Mouse (Mus musculus) testis, postnatal 10 days (tissue): ENCODE data around the gene Rasa2.
A peak's percentile ranks its signal among the peaks of the same experiment; 100 is the strongest.
"Not testable (repeated sequence)": the region's sequence is repeated elsewhere in the genome, so short reads cannot be mapped to it uniquely, and the experiment has no call there.

Experiments used
- DNase-seq: peaks from one replicate; pipeline ENCODE4 v3.0.0; 2021; ENCODE audit warnings: low spot score

Gene Rasa2

DNA sequence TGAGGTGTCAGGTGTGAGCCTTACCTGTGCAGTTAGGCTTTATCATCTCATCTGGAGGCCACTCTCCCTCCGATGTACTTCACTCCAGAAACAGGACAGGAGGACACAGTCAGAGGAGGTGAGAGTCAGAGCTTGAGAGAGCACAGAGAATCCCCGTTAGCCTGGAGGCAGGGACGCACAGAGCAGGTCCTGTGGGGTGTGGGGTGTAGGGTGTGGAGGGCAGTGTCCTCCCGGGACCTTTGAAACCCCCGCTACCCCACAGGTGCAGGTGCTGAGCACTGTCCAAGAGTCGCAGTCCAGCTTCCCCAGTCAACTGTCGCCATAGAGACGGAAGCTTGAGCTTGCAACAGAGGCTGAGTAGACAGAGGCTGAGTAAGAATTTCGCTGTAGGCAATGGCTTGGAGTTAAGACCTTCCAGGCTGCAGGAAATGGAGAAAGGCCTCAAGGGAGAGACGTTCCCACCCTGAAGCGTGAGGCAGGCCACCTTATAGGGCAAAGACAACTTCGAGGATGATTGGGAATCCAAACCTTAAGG, 106.4 kb downstream of the Rasa2 start, which contains the start of gene Gm28729:
TSS of gene Gm28729 (minus strand) at position 293 of the 535 bp plus-strand sequence.
- no peak for DNase-seq

DNA sequence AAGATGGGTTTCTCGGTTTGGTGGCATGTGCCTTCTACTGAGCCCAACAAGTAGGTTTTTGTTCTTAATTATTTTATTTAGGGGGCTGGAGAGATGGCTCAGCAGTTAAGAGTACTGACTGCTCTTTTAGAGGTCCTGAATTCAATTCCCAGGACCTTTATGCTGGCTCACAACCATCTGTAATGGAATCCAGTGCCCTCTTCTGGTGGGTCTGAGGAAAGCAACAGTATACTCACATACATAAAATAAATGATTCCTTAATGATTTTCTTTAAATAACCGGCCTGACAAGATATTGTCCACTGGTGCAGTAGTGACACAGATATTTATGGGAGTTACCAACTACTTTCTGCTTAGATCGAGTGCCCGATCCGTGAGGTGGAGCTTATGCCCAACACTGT, 108.3 kb downstream of the Rasa2 start:
- no peak for DNase-seq

DNA sequence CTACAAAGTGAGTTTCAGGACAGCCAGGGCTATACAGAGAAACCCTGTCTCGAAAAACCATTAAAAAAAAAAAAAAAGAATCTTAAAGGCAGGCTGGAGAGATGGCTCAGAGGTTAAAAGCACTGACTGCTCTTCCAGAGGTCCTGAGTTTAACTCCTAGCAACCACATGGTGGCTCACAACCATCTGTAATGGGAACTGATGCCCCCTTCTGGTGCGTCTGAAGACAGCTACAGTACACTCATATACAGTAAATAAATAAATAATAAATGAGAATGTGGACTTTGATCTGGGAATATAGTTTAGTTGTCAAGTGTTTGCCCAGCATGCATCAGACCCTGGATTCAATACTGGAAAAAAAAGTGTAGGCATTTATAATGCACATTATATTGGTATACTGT, 109.8 kb downstream of the Rasa2 start:
- not testable (repeated sequence) for DNase-seq

DNA sequence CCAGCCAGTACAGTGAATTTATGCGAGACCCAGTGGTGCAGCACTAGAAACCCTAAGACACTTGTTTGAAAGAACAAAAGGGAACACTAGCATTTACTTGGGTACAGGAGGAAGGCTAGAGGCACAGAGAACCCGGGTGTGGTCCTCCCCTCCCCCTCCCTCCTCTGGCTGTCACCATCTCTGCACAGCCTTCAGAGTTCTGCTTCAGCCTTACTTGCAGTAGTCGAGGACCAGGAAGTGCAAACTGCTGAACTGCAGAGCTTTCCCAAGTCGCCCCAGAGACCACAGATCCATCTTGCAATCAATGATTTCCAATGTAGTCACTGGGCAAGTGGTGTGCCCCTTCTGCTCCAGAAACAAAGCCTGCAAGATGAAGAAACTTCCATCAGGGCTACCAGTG, 114.0 kb downstream of the Rasa2 start:
- no peak for DNase-seq

DNA sequence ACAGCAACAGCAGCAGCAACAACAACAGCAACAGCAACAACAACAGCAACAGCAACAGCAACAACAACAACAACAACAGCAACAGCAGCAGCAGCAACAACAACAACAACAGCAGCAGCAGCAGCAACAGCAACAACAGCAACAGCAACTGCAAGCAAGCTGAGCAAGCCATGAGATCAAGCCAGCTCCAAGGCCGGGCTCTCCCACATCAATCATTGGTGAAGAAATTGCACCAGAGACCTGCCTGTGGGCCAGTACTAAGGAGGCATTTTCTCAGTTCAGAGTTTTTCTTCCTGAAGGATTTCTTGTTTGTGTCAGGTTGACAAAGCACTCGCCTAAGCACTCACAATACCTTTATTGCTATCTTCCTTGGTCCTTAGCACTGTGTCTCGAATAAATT, 114.6 kb downstream of the Rasa2 start:
- DNase-seq, result no peak

DNA sequence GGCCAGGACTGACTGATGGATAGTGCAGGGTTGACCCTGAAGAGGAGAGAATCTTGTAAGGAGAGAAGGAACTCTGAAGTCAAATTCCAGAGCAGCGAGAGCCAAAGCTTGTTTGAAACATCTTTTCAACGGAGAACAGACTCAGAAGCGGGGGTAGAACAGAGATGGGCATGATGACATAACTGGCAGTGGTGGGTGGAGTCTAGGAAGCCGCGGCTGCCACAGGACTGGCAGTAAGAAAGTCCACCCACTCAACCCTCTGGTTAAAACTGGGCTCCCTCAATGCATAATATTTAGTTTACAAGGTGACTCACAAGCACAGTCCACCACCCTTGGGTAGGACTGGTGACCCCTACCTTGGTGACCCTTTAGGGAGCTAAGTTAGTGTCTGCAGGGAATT, 115.7 kb downstream of the Rasa2 start:
- no peak for DNase-seq

DNA sequence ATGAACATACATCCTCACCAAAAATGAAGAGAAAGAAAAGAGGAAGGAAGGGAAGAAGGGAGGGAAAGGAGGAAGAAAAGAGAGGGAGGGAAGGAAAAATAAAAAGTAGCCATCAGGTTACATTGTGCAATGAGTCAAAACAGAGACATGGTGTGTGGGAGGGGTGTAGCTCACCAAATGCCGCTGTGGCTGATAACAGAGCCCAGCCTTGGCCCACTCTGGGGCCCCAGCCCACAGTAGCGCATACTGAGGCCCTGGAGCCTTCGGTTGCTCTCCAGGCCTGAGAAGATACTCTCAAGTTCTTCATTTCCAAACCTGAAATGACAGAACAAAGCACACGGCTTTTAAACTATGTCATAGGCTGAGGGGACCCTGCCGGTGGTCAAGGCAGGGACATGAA, 117.1 kb downstream of the Rasa2 start:
- DNase-seq, result no peak

DNA sequence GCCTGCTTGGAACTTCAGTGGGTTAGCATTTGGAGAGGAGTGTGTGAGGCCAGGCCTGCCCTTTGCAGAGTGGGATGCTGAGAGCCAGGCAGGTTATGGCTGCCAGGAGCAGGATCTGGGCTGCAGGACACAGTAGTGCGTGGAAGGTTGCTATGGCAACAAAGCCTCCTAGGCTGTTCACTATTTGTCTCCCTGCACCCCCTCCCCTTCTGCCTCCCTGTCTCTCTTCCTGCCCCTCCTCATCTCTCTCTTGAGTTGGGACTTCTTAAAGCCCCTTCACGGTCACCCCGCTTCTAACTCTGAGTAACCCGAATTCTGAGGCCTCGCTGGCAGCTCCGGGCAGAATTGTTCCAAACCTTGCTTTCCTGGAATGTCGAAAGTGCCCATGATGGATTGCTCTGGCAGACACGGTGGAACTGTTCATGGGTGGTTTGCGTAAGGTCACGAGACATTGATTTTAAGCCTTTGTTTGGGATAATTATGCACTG, 125.4 kb downstream of the Rasa2 start:
- DNase-seq, result peak; percentile 50

DNA sequence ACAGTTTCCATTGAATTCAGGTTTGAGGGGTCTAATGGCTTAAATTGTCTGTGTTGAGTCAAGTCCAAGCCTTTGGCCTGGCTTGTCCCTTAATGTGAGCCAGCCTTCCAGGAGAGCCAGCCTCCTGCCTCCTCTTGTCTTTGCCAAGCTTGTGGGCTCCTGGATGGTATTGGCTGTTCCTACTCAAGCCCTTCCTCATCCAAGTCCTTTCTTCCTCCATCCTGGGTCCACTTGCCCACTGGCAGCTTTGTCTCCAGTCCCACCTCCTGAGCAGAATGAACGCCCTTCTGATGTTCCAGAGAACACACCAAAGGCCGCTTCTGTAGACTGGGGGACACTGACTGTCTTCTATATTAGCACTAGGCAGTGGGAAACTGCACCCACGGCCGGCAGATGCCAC, 126.3 kb downstream of the Rasa2 start:
- no peak for DNase-seq

DNA sequence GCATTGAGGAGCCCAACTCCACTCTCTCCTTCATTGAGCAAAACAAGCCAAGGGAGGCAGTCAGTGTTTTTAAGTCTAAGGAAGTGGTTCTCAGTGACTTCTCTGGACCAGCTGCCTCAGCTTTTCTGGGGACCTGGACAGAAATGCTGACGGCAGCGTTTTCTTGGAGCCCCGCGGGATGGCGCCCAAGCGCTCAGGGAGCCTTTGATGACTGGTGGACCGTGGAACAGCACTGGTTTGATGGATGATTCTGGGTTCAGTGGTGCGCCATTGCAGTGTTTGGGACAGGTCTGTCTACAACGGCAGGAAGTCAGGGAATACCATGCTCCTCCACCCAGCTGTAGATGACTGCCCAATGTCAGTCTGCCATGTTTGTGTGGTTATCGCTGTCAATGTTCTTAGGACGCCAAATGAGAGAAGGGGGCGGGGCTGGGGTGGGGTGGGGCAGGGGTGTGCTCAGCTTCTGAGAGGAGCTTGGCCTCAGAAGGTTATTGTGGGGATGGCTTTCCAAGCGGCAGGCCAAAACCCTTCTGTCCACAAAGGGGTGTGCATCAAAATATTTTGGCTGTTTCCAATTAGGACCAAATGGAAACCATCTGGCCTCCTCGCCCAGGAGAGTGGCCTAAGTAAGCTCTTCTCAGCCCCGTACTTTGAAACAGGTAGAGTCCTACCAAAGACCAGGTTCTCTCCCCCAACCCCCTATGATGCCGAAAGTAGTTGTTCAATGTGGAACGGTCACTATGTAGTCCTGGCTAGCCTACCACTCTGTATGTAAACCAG, 127.1 kb downstream of the Rasa2 start:
- DNase-seq, result no peak

DNA sequence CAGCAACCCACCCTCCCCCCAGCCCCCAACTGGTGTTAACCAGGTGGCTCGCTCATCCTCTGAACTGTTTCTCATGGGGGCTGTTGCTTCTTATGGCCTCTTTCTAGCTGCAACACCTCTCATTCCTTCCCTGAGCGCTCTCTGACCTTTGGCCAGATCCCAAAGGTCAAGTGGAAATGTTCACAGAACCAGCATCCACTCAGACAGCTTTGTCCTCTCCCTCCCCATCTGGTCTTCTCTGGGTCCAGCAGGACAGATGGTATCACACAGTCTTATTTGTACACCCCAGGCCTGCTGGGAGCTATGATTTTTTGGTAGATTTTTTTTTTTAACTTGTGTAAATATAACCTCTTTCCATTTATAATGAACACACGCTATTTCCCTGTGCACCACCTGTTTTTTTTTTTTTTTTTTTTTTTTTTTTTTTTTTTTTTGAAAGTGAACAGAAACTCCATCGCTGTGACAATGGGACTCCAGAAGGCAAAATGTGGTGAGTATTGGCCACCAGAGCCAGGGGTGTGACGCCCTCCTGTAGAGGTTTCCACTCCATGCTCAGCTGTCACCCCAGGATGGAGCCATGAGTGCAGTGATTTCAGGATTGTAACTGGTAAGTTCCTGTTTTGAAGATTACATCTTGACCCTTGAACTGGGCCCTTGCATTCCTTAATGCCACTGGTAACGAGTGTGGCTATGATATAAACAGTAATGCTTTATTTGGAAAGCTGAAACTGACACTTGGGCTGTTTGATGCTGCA, 128.4 kb downstream of the Rasa2 start:
- DNase-seq, result no peak

DNA sequence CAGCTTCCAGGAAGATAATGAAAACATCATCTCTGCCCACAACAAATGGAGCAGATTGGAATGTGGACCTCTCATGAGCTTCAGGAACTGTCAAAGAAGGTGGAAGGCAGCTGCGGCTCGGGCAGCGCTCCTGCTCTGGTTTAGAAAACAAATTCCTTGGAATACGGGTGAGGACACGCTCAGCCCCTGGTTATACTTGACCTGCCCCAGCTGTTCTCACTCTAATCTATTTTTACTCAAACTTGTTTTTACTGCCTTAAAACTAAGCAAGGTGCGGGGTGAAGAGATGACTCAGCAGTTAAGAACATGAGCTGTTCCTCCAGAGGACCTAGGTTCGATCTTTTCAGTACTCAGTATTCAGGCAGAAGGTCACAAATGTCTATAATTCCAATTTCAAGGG, 130.2 kb downstream of the Rasa2 start:
- no peak for DNase-seq

DNA sequence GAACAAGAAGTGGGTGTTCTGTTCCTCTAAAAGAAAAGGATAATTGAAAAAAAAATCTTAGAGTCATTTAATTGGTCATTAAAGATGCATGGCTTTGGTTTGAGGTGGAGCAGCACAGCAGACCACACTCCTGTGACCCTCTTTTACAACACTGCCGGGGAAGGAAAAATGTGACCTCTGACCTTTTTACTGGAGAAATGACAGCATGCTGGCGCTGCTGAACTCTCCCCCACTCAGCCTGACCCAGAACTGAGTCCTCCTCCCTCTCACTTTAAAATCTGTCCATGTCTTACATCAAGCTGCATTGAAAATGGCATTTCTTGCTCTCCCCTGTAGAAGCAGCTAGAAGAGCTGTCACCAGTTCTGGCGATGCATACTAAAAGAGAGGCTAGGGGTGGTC, 138.2 kb downstream of the Rasa2 start:
- DNase-seq, result no peak

DNA sequence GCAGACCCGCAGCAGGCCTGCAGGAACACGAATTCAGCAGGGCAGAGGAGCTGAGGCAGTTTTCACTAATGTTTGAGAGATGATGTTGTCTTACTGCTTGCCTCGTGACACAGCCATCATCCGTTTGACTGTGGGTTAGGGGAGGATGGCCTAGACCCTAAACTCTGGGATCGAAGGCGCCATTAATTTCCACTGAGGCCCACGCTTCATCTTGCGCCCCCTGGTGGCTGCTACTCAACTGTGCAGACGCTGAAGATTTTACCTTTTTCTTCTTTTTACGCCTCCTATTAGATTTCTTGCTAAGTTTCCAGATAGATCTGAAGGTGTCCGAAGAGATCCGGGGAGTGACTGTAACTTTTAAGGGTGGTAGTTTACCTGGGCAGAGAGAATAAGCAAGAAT, 139.6 kb downstream of the Rasa2 start:
- peak; percentile 78 for DNase-seq
